Mouse (Mus musculus) CH12.LX (cell line): ENCODE data around the gene Hmgcll1. TPM values are rescaled to one million over a fixed set of nuclear protein-coding genes. Genes with fewer than 3 reads are reported as not detected.

ENCODE experiments used
- DNase-seq: peaks from one replicate; pipeline ENCODE4 v3.0.0-alpha.2; 2013; ENCODE audit errors: extremely low read depth
- H3K27ac ChIP-seq: 2 replicates; pipeline ENCODE4 v1.5.1; 2012; ENCODE audit warnings: low read depth, mild to moderate bottlenecking, control low read depth, moderate library complexity; ENCODE audit not compliant: insufficient read depth
- H3K27me3 ChIP-seq: replicated peaks from 2 replicates; pipeline ENCODE3; 2012; ENCODE audit warnings: inconsistent platforms
- H3K36me3 ChIP-seq, 2 experiments: replicated peaks in 1 of 2; 2 replicates each; pipeline versions ENCODE3 to v1.6.1; 2012; ENCODE audit warnings: inconsistent platforms in 1 of 2, low read length in 1 of 2, mild to moderate bottlenecking in 1 of 2, mixed read lengths in 1 of 2, moderate library complexity in 1 of 2; ENCODE audit not compliant: control insufficient read depth in 1 of 2, insufficient read depth in 1 of 2
- H3K4me1 ChIP-seq, 2 experiments: 2 replicates each; pipeline ENCODE4 v1.6.1; 2012; ENCODE audit warnings: inconsistent platforms in 1 of 2, moderate library complexity in 1 of 2; ENCODE audit not compliant: insufficient read depth in 2 of 2, control insufficient read depth in 1 of 2
- H3K4me2 ChIP-seq: 2 replicates; pipeline ENCODE4 v1.6.1; 2012; ENCODE audit warnings: low read depth, mild to moderate bottlenecking, control low read depth; ENCODE audit not compliant: poor library complexity, insufficient read depth, severe bottlenecking
- H3K4me3 ChIP-seq, 3 experiments: fragments of 150-350 bp in 1 of 3; sonication (generic) in 1 of 3; replicated peaks in 1 of 3; 2 replicates each; pipeline versions ENCODE3 to v1.5.1; 2011 to 2012; ENCODE audit warnings: low read depth in 2 of 3, low read length in 2 of 3, mild to moderate bottlenecking in 2 of 3, moderate library complexity in 2 of 3, control low read depth in 1 of 3, improper control_type of control experiment in 1 of 3, inconsistent platforms in 1 of 3, mixed read lengths in 1 of 3; ENCODE audit not compliant: poor library complexity in 1 of 3
- H3K79me2 ChIP-seq: replicated peaks from 2 replicates; pipeline ENCODE4 v1.6.1; 2012; ENCODE audit warnings: mild to moderate bottlenecking, moderate library complexity; ENCODE audit not compliant: control insufficient read depth, poor library complexity, insufficient read depth, severe bottlenecking; ENCODE audit errors: extremely low read depth
- H3K9ac ChIP-seq: 2 replicates; pipeline ENCODE4 v1.6.1; 2012; ENCODE audit warnings: low read depth, mild to moderate bottlenecking, control low read depth, moderate library complexity; ENCODE audit not compliant: insufficient read depth
- H3K9me3 ChIP-seq: replicated peaks from 2 replicates; pipeline ENCODE3; 2012; ENCODE audit warnings: low read length, inconsistent platforms, mixed read lengths
- BHLHE40 ChIP-seq: IDR thresholded peaks from 2 replicates; pipeline ENCODE4 v1.6.1; 2011; ENCODE audit warnings: mild to moderate bottlenecking, low read depth, low read length, improper control_type of control experiment
- CHD1 ChIP-seq: IDR thresholded peaks from 2 replicates; pipeline ENCODE4 v1.6.1; 2012; ENCODE audit warnings: low read depth, low read length, improper control_type of control experiment, inconsistent platforms
- CHD2 ChIP-seq: IDR thresholded peaks from 2 replicates; pipeline ENCODE4 v1.6.1; 2011; ENCODE audit warnings: low read length, improper control_type of control experiment
- CTCF ChIP-seq, 2 experiments: IDR thresholded peaks in 1 of 2; conservative IDR thresholded peaks in 1 of 2; 2 replicates each; pipeline ENCODE4 v1.5.1; 2011 to 2012; ENCODE audit warnings: low read depth in 2 of 2, low read length in 2 of 2, improper control_type of control experiment in 1 of 2, inconsistent platforms in 1 of 2, mild to moderate bottlenecking in 1 of 2, moderate library complexity in 1 of 2
- E2F4 ChIP-seq: IDR thresholded peaks from 2 replicates; pipeline ENCODE4 v1.6.1; 2011; ENCODE audit warnings: low read depth, low read length, improper control_type of control experiment; ENCODE audit not compliant: insufficient replicate concordance
- EP300 ChIP-seq: IDR thresholded peaks from 2 replicates; pipeline ENCODE4 v1.6.1; 2011; ENCODE audit warnings: low read length, improper control_type of control experiment
- GABPA ChIP-seq: IDR thresholded peaks from 2 replicates; pipeline ENCODE4 v1.6.1; 2012; ENCODE audit warnings: low read depth, low read length, improper control_type of control experiment, inconsistent platforms; ENCODE audit not compliant: insufficient replicate concordance
- MAZ ChIP-seq: IDR thresholded peaks from 2 replicates; pipeline ENCODE4 v1.6.1; 2012; ENCODE audit warnings: low read depth, mild to moderate bottlenecking, inconsistent platforms, low read length, improper control_type of control experiment, moderate library complexity
- MXI1 ChIP-seq: IDR thresholded peaks from 2 replicates; pipeline ENCODE4 v1.6.1; 2011; ENCODE audit warnings: mild to moderate bottlenecking, low read depth, low read length, improper control_type of control experiment
- PAX5 ChIP-seq: IDR thresholded peaks from 2 replicates; pipeline ENCODE4 v1.6.1; 2012; ENCODE audit warnings: low read length, inconsistent platforms, mixed read lengths
- SIN3A ChIP-seq: IDR thresholded peaks from 2 replicates; pipeline ENCODE4 v1.6.1; 2012; ENCODE audit warnings: low read length, improper control_type of control experiment, inconsistent platforms
- SMC3 ChIP-seq: IDR thresholded peaks from 2 replicates; pipeline ENCODE4 v1.6.1; 2011; ENCODE audit warnings: low read depth, low read length, improper control_type of control experiment
- USF2 ChIP-seq: conservative IDR thresholded peaks from 2 replicates; pipeline ENCODE4 v1.6.1; 2011; ENCODE audit warnings: low read depth, low read length, improper control_type of control experiment
- ZMIZ1 ChIP-seq: IDR thresholded peaks from 2 replicates; pipeline ENCODE4 v1.6.1; 2012; ENCODE audit warnings: low read depth, mild to moderate bottlenecking, inconsistent platforms, low read length, improper control_type of control experiment
- ZNF384 ChIP-seq: IDR thresholded peaks from 2 replicates; pipeline ENCODE4 v1.6.1; 2012; ENCODE audit warnings: low read depth, low read length, improper control_type of control experiment, inconsistent platforms
- dilution Hi-C: fragments of 300-500 bp; cut with MboI; formaldehyde crosslinking; loops from 2 replicates; pipeline ENCODE4 v1.14.3; 2020; ENCODE audit warnings: low sequenced_read_pairs; ENCODE audit not compliant: extremely low pct_unique_long_range_greater_than_20kb, extremely low pct_ligation_motif_present
- in situ Hi-C: fragments of 300-500 bp; cut with MboI; formaldehyde crosslinking; loops from 3 replicates; pipeline ENCODE4 v1.14.3; 2019; ENCODE audit warnings: low sequenced_read_pairs, low pct_ligation_motif_present, low pct_unique_long_range_greater_than_20kb, mixed read lengths
- polyA plus RNA-seq: library from polyadenylated mRNA; unstranded; fragments of >175 nt; gene quantifications from 2 replicates; pipeline ENCODE4 v1.2.1, GENCODE M21; 2012; ENCODE audit warnings: low read depth; ENCODE audit not compliant: insufficient read length
- total RNA-seq, 2 experiments: library from RNA; depleted of rRNA; stranded (reverse); fragments of 300-350 nt in 1 of 2; fragments of >200 nt in 1 of 2; gene quantifications; 2 replicates each; pipeline ENCODE4 v1.2.3; 2012 to 2014

Gene Hmgcll1
- total and polyA plus RNA-seq, 3 experiments: 0.08 to 0.12 TPM; not detected in 1

DNA sequence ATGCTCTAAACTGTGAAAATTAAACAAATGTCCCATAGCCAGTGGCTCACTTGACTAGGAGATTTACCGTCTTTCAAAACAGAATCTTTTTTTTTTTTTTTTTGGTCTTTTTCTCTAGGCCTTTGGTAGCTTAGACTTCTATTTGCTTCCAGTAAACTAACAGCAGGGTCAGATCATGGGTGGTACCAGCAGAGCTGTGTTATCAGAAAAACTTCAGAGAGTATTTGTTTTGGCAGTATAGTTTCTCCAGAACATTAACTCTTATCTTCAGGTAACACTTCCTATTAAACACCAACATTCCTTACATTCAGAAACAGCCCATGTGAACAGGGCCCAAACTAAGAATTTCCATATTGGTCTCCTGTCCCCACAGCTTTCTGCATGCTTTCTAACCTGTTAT lies 33.5 kb upstream of the Hmgcll1 start:
- dilution Hi-C loops: no loop called here
- Histone ChIP-seq H3K9me3 (no peaks in the 10 kb centered on the region), H3K27ac (no peak overlapping the region), H3K4me1 (peaks cover 0 to 8% of the 10 kb centered on the region in 2 experiments; a peak in 2 of 4 replicates), H3K4me3 (no peak overlapping the region), H3K36me3 (no peaks in the 10 kb centered on the region), H3K27me3 (no peaks in the 10 kb centered on the region), H3K79me2 (no peaks in the 10 kb centered on the region), H3K4me2 (no peak overlapping the region), H3K9ac (no peak overlapping the region)
- TF ChIP-seq GABPA (no peak), CTCF (conservative IDR thresholded peaks at IDR 0.05 in 1 of 2, IDR thresholded peaks at IDR 0.05 in 1 of 2; ENCODE audit: low read depth in 2 of 2, low read length in 2 of 2) (no peak)
- in situ Hi-C loops: no loop called here
- DNase-seq: no peak

- no peaks in the 10 kb centered on the region for H3K79me2 ChIP-seq
- peaks cover 0 to 13% of the 10 kb centered on the region in 2 experiments; a peak in 2 of 4 replicates for H3K4me1 ChIP-seq
- H3K4me2 ChIP-seq: no peak overlapping the region
- no peaks in the 10 kb centered on the region for H3K36me3 ChIP-seq
- dilution Hi-C loops (no loop called here), in situ Hi-C loops (no loop called here)
- no peak overlapping the region for H3K9ac ChIP-seq
- DNase-seq: no peak
- H3K27ac ChIP-seq: no peak overlapping the region
- TF ChIP-seq CHD1 (no peak), MXI1 (no peak), USF2 (no peak), PAX5 (no peak), BHLHE40 (no peak), CHD2 (no peak), GABPA (no peak), SIN3A (no peak), ZMIZ1 (no peak), E2F4 (no peak), EP300 (no peak), MAZ (no peak)
- H3K4me3 ChIP-seq: no peak overlapping the region
- no peaks in the 10 kb centered on the region for H3K9me3 ChIP-seq
- no peaks in the 10 kb centered on the region for H3K27me3 ChIP-seq
Measured at GRCm38 (mm10) chr9:75989491-75989890, 25.2 kb upstream of the Hmgcll1 start.

GRCm38 (mm10) chr9:75998791-75999350 lies 15.8 kb upstream of the Hmgcll1 start:
- dilution Hi-C loops (no loop called here), in situ Hi-C loops (no loop called here)
- H3K4me1 ChIP-seq: peaks cover 0 to 8% of the 10 kb centered on the region in 2 experiments; a peak in 2 of 4 replicates
- TF ChIP-seq USF2 (no peak), SMC3 (no peak), ZNF384 (no peak), EP300 (no peak), ZMIZ1 (no peak)
- H3K27me3 ChIP-seq: no peaks in the 10 kb centered on the region
- no peak overlapping the region for H3K27ac ChIP-seq
- no peaks in the 10 kb centered on the region for H3K9me3 ChIP-seq
- no peak overlapping the region for H3K4me2 ChIP-seq
- H3K36me3 ChIP-seq: no peaks in the 10 kb centered on the region
- H3K4me3 ChIP-seq: no peak overlapping the region
- no peaks in the 10 kb centered on the region for H3K79me2 ChIP-seq
- H3K9ac ChIP-seq: no peak overlapping the region
- DNase-seq: no peak
